Mouse (Mus musculus) embryonic facial prominence, embryonic 12.5 days (tissue): ENCODE measurements at regions not wholly inside any gene's neighbourhood (a gene's known extent, or its start where the extent isn't known, plus 50 kb on each side); places are given as distances from the start of the nearest gene placed in this dataset.

Experiments
- ATAC-seq: fragments of 200-750 bp; cut with Nextera tagmentation; 2 replicates; pipeline ENCODE4 v1.8.0; 2017; ENCODE audit not compliant: insufficient number of reproducible peaks, insufficient read depth, low FRiP score, low TSS enrichment
- H3K27ac ChIP-seq: fragments of 300-500 bp; sonication (generic); 2 replicates; pipeline ENCODE4 v1.5.1; 2016; ENCODE audit warnings: mild to moderate bottlenecking
- H3K27me3 ChIP-seq: fragments of 300-500 bp; sonication (generic); 2 replicates; pipeline ENCODE4 v1.6.1; 2016; ENCODE audit warnings: mild to moderate bottlenecking, moderate library complexity
- H3K36me3 ChIP-seq: fragments of 300-500 bp; sonication (generic); 2 replicates; pipeline ENCODE4 v1.6.1; 2016; ENCODE audit warnings: mild to moderate bottlenecking
- H3K4me1 ChIP-seq: fragments of 300-500 bp; sonication (generic); 2 replicates; pipeline ENCODE4 v1.6.1; 2016
- H3K4me2 ChIP-seq: fragments of 300-500 bp; sonication (generic); replicated peaks from 2 replicates; pipeline ENCODE4 v1.6.1; 2016; ENCODE audit warnings: mild to moderate bottlenecking, moderate library complexity
- H3K4me3 ChIP-seq: fragments of 300-500 bp; sonication (generic); 2 replicates; pipeline ENCODE4 v1.5.1; 2016; ENCODE audit warnings: mild to moderate bottlenecking
- H3K9ac ChIP-seq: fragments of 300-500 bp; sonication (generic); 2 replicates; pipeline ENCODE4 v1.6.1; 2016; ENCODE audit warnings: mild to moderate bottlenecking, moderate library complexity
- H3K9me3 ChIP-seq: fragments of 300-500 bp; sonication (generic); 2 replicates; pipeline ENCODE4 v1.6.1; 2016; ENCODE audit warnings: mild to moderate bottlenecking, moderate library complexity
- WGBS: fragments of 180-500 bp; shearing (Covaris S2); methylation state at CpG from one replicate; pipeline ENCODE4 v1.1.7; 2016; 5-methylcytosine and 5-hydroxymethylcytosine counted together

GRCm38 (mm10) chr13:98579731-98580130 is 57.5 kb downstream of the Tmem174 start:
- no peak overlapping the region for H3K4me2 ChIP-seq
- ATAC-seq: no peak
- H3K27me3 ChIP-seq: peaks cover 32% of the 10 kb centered on the region
- H3K9ac ChIP-seq: no peak overlapping the region
- peaks cover 17% of the 10 kb centered on the region; the same call in 1 of the 2 replicates for H3K4me1 ChIP-seq
- H3K27ac ChIP-seq: no peak overlapping the region
- H3K9me3 ChIP-seq: no peaks in the 10 kb centered on the region
- H3K36me3 ChIP-seq: no peaks in the 10 kb centered on the region
- WGBS: 89% methylated on average over 3 of the region's 3 CpGs
- no peak overlapping the region for H3K4me3 ChIP-seq

GRCm38 (mm10) chr13:98578426-98579066 is 58.7 kb downstream of the Tmem174 start:
- no peak for ATAC-seq

GRCm38 (mm10) chr13:98576061-98576460 is 61.1 kb downstream of the Tmem174 start:
- Histone ChIP-seq H3K4me3 (no peak overlapping the region), H3K27me3 (peaks cover 41% of the 10 kb centered on the region), H3K27ac (no peak overlapping the region), H3K4me2 (no peak overlapping the region), H3K9ac (no peak overlapping the region), H3K9me3 (no peaks in the 10 kb centered on the region), H3K36me3 (no peaks in the 10 kb centered on the region), H3K4me1 (peaks cover 40% of the 10 kb centered on the region)
- no peak for ATAC-seq
- 64% methylated on average over 3 of the region's 3 CpGs for WGBS

More at GRCm38 (mm10) chr13:98578426-98579066, 58.7 kb downstream of the Tmem174 start:
- Histone ChIP-seq H3K27me3 (peaks cover 35% of the 10 kb centered on the region), H3K4me1 (peaks cover 23% of the 10 kb centered on the region), H3K36me3 (no peaks in the 10 kb centered on the region), H3K4me3 (no peak overlapping the region), H3K9ac (no peak overlapping the region), H3K4me2 (no peak overlapping the region), H3K27ac (peak overlapping the region; percentile 33; the same call in 1 of the 2 replicates), H3K9me3 (no peaks in the 10 kb centered on the region)
- WGBS: 58% methylated on average over 11 of the region's 11 CpGs

GRCm38 (mm10) chr13:98574057-98574323 is 63.2 kb downstream of the Tmem174 start:
- 16% methylated on average over 12 of the region's 12 CpGs for WGBS
- no peaks in the 10 kb centered on the region for H3K9me3 ChIP-seq
- H3K27ac ChIP-seq: 0 out of 2 replicates have a peak overlapping the region, but pooled peaks have one; percentile 79
- peaks cover 40% of the 10 kb centered on the region for H3K4me1 ChIP-seq
- H3K4me3 ChIP-seq: no peak overlapping the region
- H3K4me2 ChIP-seq: peak overlapping the region; percentile 69
- no peak overlapping the region for H3K9ac ChIP-seq
- H3K27me3 ChIP-seq: peaks cover 52% of the 10 kb centered on the region
- H3K36me3 ChIP-seq: no peaks in the 10 kb centered on the region
- ATAC-seq: no peak

DNA sequence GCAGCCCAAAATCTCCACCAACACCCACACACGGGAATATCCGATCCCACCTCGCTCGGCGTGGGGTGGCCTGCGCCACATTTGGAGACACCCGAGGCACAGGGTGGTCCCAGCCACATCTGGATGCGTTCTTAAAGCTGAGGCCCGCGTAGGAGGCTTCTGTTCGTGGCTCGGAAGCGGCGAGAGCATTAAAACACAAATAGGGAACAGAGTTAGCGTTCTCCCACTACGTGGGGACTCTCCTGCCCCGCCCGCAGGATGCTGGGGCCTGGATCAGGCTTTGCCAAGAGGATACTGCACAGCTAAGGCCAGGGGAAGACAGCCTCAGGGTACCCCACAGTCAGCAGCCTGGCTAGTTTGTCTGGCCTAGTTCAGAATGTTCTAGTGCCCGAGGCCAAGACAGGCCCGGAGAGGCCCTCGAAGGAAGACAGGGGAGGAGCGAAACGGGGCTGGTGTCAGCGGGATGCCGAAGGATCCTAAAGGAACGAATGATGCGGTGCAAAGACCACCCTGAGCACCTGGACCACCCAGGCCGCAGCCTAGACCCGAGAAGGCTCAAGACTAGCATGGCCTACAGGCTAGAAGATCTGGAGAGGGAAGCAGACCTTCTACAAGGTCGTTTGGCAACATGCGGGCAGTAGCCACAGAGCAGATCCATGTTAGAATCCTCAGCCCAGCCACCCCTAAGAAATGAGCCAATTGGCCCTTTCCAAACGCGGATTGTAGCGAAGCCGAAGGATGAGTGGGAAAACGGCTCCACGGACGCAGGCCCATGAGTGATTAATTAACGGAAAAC is 63.8 kb downstream of the Tmem174 start:
- Histone ChIP-seq H3K4me3 (peak overlapping the region; percentile 38), H3K27me3 (peaks cover 52% of the 10 kb centered on the region), H3K4me2 (peak overlapping the region; percentile 69), H3K9me3 (no peaks in the 10 kb centered on the region), H3K4me1 (peaks cover 35% of the 10 kb centered on the region), H3K27ac (peak overlapping the region; percentile 79), H3K9ac (peak overlapping the region; percentile 34; the same call in 1 of the 2 replicates), H3K36me3 (no peaks in the 10 kb centered on the region)
- ATAC-seq: 0 out of 2 replicates have a peak, but pooled peaks have one; percentile 43
- WGBS: 7% methylated on average over 39 of the region's 39 CpGs

- Histone ChIP-seq H3K27me3 (peaks cover 52% of the 10 kb centered on the region), H3K9ac (peak overlapping the region; percentile 34), H3K4me3 (peak overlapping the region; percentile 38), H3K36me3 (no peaks in the 10 kb centered on the region), H3K9me3 (no peaks in the 10 kb centered on the region), H3K4me2 (peak overlapping the region; percentile 69), H3K4me1 (peaks cover 33% of the 10 kb centered on the region), H3K27ac (peak overlapping the region; percentile 79)
- WGBS: 1% methylated on average over 50 of the region's 50 CpGs
- peak; percentile 54; the same call in 1 of the 2 replicates for ATAC-seq
Measured at GRCm38 (mm10) chr13:98572581-98573260, 64.5 kb downstream of the Tmem174 start.

DNA sequence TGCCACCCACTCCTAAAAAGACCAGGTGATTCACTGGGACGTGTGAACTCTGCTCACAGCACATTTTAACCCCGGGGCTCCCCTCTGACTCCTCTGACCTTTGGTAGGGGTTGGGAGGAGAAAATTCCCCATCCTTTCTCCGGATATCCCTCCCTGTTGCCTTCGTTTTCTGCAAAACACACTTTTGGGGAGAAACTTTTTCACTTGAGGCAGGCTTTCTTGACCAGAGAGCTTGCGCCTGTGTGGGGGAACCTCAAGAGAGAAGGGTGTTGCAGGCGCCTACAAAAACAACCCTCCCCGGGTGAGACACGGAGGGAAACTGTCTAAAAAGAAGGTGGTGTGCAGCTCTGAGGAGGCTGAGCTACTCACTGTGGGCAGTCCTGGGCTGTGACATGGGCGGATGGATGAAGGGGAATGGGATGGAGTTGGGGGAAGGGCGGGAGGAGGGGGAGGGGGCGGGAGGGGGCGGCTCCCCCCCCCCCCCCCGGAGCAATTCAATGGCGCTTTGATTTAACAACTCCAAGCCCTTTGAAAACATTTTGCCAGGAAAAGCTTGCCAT is 65.1 kb downstream of the Tmem174 start:
- WGBS: 8% methylated on average over 9 of the region's 14 CpGs
- peaks cover 48% of the 10 kb centered on the region for H3K27me3 ChIP-seq
- no peaks in the 10 kb centered on the region for H3K36me3 ChIP-seq
- no peaks in the 10 kb centered on the region for H3K9me3 ChIP-seq
- H3K4me2 ChIP-seq: peak overlapping the region; percentile 69
- H3K9ac ChIP-seq: no peak overlapping the region
- peak overlapping the region; percentile 38 for H3K4me3 ChIP-seq
- H3K4me1 ChIP-seq: peaks cover 30% of the 10 kb centered on the region
- ATAC-seq: no peak
- H3K27ac ChIP-seq: peak overlapping the region; percentile 79; the same call in 1 of the 2 replicates

DNA sequence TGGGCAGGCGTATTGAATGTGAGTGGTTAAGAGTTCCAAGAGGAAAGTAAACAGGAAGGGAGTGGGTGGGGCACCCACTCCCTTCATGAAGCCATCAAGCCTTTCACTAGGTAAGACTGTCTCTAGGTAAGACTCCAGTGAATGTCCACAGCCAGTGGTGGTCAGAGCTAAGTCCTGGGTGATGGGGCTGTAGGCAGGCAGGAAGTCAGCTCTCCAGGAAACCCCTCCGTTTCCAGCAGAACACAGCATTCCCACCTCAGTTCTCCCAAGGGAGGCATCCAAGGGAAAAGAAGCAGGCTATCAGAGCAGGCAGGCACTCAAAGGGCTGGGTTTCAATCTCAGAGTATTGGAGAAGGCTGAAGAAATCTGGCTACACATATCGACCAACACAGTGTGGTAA is 66.2 kb downstream of the Tmem174 start:
- Histone ChIP-seq H3K4me3 (no peak overlapping the region), H3K4me1 (peaks cover 25% of the 10 kb centered on the region), H3K27me3 (peaks cover 43% of the 10 kb centered on the region), H3K4me2 (no peak overlapping the region), H3K27ac (no peak overlapping the region), H3K36me3 (no peaks in the 10 kb centered on the region), H3K9ac (no peak overlapping the region), H3K9me3 (no peaks in the 10 kb centered on the region)
- WGBS: 41% methylated on average over 3 of the region's 3 CpGs
- no peak for ATAC-seq

DNA sequence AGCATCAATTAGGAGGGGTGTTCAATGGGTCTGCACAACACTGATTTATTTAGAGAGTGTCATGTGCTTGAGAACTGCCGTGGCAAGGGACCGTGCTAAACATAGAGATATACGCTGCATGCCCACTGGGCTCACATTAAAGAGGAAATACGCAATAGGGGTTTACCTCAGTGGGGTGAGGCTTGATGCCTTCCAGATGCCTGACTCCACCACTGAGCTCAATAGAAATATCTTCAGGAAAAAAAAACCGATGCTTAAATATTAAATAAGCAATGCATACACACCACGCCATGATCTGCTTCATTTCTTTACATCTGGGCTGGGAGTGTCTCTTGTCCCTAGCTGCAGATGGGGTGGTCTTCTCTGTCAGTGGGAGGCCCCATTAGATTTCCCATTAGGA is 63.9 kb upstream of the Gm10320 start:
- H3K4me3 ChIP-seq: no peak overlapping the region
- no peaks in the 10 kb centered on the region for H3K9me3 ChIP-seq
- H3K4me1 ChIP-seq: peaks cover 16% of the 10 kb centered on the region
- no peaks in the 10 kb centered on the region for H3K27me3 ChIP-seq
- H3K9ac ChIP-seq: no peak overlapping the region
- 0 out of 2 replicates have a peak overlapping the region, but pooled peaks have one; percentile 25 for H3K27ac ChIP-seq
- 37% methylated on average over 6 of the region's 6 CpGs for WGBS
- no peaks in the 10 kb centered on the region for H3K36me3 ChIP-seq
- no peak overlapping the region for H3K4me2 ChIP-seq
- ATAC-seq: no peak

GRCm38 (mm10) chr13:98551471-98552020 is 59.7 kb upstream of the Gm10320 start:
- Histone ChIP-seq H3K27ac (no peak overlapping the region), H3K4me3 (no peak overlapping the region), H3K9me3 (no peaks in the 10 kb centered on the region), H3K4me2 (no peak overlapping the region), H3K4me1 (peaks cover 19% of the 10 kb centered on the region), H3K27me3 (no peaks in the 10 kb centered on the region), H3K36me3 (no peaks in the 10 kb centered on the region), H3K9ac (no peak overlapping the region)
- 44% methylated on average over 13 of the region's 13 CpGs for WGBS
- no peak for ATAC-seq

DNA sequence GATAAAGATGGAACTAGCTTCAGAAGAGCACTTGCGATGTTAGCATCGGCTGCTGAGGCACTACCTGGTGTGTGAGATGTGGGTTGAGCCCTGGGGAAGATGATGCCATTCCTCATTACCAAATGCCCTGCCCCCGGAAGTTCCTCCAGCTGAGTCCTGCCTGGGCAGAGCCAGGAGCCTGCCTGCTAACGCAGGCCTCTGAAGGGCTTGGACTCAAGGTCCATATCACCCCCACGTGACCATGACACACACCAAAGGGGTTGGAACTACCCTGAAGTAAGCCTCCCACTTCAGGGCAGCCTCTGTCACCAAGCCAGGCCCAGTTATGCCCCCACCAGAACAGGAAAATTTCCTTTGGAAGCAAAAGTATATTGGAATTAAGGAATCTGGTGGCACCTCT is 55.4 kb upstream of the Gm10320 start:
- no peak overlapping the region for H3K27ac ChIP-seq
- H3K27me3 ChIP-seq: no peaks in the 10 kb centered on the region
- H3K36me3 ChIP-seq: no peaks in the 10 kb centered on the region
- H3K9ac ChIP-seq: no peak overlapping the region
- whole genome bisulfite sequencing: 80% methylated on average over 5 of the region's 5 CpGs
- no peak overlapping the region for H3K4me3 ChIP-seq
- ATAC-seq: no peak
- peaks cover 20% of the 10 kb centered on the region for H3K4me1 ChIP-seq
- H3K4me2 ChIP-seq: no peak overlapping the region
- no peaks in the 10 kb centered on the region for H3K9me3 ChIP-seq
